Mouse (Mus musculus) R1 (cell line): ENCODE data around the gene Gps1.
A peak's percentile ranks its signal among the peaks of the same experiment; 100 is the strongest.
"Not testable (repeated sequence)": the region's sequence is repeated elsewhere in the genome, so short reads cannot be mapped to it uniquely, and the experiment has no call there.

Experiments
- DNase-seq: peaks from one replicate; pipeline ENCODE4 v3.0.0-alpha.2; 2018; ENCODE audit warnings: low read depth, low spot score

Gps1 gene

DNA sequence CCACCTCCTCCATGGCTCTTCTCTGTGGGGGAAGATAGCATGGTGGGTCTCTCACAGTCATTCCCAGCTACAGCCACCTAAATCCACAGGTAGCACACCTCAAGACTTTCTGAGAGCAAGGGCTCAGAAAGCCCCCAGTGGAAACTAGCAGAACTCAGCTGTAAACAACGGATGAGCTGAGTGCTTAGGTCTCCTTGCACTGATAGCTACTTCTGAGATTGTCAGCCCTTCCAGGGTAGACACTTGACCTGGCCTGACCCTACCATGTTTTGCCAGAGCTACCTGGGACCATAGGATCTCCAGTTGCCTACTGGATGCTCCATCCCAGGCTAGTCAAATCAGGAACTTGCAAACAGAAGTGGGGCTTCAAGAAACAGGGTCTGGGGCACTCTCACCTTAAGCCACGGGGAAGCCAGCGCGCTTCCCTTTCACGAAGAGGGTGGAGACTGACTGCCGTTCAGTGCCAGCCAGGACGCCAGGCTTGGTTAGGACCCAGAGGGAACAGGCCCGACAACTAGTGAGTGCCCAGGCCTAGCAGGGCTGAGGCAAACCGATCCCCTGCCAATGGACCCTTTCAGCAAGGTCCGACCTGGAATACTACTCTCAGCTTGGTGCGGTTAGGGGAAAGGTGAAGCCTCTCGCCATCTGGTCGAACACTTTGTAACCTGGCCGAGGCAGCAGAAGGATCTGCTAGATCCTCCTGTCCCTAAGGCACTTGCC, 38.9 kb downstream of the Gps1 start:
- DNase-seq, result no peak

DNA sequence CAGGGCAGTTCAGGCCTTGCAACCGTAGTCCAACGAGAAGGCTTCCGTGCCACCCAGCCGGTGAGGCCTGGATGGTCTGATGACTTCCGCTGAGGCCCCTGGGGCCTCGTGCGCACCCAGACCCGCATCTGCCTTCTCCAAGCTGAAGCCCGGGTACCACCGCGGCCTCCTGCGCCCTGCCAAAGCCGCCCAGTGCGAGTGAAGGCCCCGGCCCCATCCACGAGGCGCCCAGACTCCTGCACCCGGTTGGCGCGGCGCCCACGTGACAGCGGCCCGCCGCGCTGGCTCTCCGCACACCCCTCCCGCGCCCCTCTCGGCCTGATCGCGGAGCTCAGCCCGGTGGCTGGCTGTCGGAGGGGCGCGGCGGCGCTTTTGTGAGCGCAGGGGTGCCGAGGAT, 39.5 kb downstream of the Gps1 start:
- DNase-seq, result no peak

DNA sequence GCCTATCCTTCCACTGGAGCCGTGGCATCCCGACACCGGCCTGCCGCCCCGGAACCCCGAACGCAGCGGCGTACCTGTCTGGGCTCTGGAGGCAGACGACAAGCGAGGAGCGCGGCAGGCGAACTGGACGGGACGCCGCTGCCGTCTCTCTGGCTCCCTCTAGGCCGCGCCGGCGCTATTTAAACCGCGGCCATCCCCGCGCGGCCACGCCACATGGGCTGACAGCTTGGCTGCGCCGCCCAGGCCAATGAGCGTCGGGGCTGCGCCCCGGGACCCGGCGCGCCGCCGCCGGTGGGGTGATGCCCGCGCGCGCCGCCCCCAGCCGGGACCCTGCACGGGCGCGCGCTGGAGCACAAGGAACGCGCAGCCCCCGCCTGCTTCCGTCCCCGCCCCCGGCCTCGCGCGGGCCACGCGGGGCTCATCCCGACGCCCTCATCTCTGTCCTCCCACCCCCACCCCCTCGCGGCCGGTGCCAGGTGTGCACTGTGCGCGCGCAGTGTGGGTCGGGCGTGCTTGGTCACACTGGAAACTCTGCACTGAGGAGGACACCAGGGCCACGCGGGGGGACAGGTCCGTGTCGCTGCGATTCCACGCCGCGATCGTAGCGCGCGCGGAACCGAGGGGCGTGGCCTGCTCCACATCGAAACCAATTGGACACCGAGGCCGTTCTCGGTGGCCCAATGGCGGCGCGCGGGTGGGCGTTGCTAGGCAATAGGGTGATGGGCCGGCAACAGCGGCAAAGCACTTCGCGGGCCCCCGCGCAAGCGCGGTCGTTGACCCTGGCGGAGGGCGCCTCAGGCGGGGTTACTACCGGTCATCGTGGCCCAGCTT, 40.1 kb downstream of the Gps1 start, which contains the start of gene Fasn:
Gene Fasn, minus strand, starts transcription at position 592 of the 831 bp plus-strand sequence.
- peak; percentile 96 for DNase-seq

- DNase-seq, result peak; percentile 70
These were observed 40.8 kb downstream of the Gps1 start for GRCm38 (mm10) chr11:120824787-120825288.

DNA sequence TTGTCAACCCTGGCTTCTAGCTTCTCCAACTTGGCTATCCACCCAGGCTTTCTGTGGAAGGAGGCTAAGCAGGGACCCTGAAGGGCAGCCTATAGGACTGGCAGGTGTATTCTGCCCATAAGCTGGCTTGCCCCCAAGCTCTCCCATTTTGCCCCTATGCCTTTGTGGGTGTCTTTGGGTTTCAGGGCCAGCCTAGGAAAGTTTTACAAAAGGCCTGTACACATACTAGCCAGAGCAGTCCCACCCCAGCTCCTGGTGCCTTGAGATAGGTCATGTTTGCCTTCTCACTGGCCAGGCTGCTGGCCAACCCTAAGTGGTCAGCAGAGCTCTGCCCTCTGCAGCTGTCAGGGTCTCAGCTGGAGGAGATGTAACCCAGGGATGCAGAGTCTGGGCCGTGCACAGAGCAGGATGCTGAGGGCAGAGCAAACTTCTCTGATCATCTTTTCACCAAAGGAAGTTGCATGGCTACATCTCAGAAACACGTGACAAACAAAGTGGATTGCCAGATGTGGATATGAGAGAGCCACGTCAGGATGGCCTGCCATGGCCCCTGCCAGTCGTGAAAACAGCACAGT, 41.3 kb downstream of the Gps1 start:
- DNase-seq, result no peak

GRCm38 (mm10) chr11:120826016-120826953, 42.2 kb downstream of the Gps1 start:
- DNase-seq, result no peak

GRCm38 (mm10) chr11:120828416-120828815, 44.3 kb downstream of the Gps1 start:
- DNase-seq, result no peak

DNA sequence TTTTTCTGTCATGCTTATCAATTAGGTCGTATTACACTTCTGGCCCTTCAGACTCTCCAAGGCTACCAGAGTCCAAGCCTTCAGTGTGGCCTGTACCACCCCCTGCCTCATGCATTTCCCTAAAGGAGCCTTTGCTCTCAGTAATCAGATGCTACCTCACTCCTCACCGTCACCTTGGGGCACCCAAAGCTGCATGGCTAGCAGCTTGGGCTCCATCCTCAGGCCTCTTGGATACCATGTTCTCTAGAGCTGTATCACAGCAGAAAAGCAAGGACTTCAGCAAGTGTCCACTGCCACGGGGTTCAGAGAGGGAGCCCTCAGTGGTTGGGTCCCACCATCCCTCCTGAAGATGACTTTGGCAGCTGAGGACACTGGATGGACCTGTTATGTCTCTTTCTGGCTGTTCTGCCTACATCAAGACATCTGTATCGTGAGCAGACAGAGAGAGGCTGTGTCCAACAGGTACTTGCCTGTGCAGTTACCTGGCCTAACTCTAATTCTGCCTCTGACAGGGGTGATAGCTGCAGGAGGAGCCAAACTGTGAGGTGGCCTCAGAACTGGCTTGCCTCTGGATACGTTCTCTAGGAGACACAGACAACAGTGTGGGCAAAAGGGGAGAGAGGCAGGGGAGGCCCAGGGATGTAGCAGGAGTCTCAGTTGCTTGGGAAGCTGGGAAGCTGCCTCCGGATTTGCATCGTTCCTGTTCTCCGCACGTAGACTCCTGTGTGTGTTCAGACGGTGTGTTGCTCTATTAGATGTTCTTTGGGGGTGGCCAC, 45.9 kb downstream of the Gps1 start:
- no peak for DNase-seq

- no peak for DNase-seq
These were observed 46.6 kb downstream of the Gps1 start for GRCm38 (mm10) chr11:120830686-120831085.

GRCm38 (mm10) chr11:120831659-120832440, 47.8 kb downstream of the Gps1 start:
- no peak for DNase-seq

DNA sequence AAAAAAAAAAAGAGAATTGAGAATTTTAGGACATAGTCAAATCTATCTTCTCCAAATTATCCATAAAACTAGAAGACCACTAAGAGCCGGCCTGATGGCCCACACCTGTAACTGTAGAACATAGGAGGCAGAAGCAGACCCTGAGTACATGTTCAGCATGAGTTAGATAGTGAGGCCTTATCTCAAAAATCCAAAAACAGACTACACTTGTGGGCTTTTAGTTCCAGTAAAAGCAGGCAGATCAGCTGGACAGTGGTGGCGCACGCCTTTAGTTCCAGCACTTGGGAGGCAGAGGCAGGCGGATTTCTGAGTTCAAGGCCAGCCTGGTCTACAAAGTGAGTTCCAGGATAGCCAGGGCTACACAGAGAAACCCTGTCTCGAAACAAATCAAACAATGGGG, 48.9 kb downstream of the Gps1 start:
- not testable (repeated sequence) for DNase-seq

- peak; percentile 52 for DNase-seq
These were observed 49.6 kb downstream of the Gps1 start for GRCm38 (mm10) chr11:120833555-120834280.
